Mouse (Mus musculus): ENCODE data around the gene Rpl13. TPM values are rescaled to one million over a fixed set of nuclear protein-coding genes. Genes with fewer than 3 reads are reported as not detected.
A peak's percentile ranks its signal among the peaks of the same experiment; 100 is the strongest.

Rpl13 gene
- polyA plus RNA-seq, 1 experiment from 2014 or later, result 632 TPM

DNA sequence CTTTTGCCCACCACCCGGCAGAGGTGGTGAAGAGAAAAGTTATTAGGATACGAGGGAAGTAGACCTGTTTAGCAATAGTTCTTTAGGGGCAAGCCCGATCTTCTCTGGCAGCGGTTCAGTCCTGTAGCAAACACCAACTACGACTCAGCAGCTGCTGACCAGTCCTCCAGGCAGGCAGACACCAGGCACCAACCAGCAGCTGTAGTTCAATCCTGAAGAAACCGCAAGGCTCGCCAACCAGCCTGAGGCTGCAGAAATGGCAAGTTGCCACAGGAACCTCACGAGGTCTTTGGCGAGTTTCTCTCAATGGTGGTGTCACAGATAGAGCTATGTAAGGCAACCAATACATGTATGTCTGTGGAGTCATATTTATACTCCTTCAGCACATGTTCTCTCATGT lies 10.7 kb downstream of the Rpl13 start:
- Histone ChIP-seq H3K4me2 (no peak overlapping the region), H3K4me3 (no peak overlapping the region), H3K9me3 (no peaks in the 10 kb centered on the region), H3K27me3 (peaks cover 24% of the 10 kb centered on the region), H3K4me1 (replicated peaks) (peaks cover 14% of the 10 kb centered on the region), H3K36me3 (no peaks in the 10 kb centered on the region), H3K27ac (replicated peaks) (no peak overlapping the region), H3K9ac (no peak overlapping the region)
- 73% methylated on average over 9 of the region's 9 CpGs for WGBS
- ATAC-seq (ENCODE audit: low FRiP score, low read depth), result no peak

DNA sequence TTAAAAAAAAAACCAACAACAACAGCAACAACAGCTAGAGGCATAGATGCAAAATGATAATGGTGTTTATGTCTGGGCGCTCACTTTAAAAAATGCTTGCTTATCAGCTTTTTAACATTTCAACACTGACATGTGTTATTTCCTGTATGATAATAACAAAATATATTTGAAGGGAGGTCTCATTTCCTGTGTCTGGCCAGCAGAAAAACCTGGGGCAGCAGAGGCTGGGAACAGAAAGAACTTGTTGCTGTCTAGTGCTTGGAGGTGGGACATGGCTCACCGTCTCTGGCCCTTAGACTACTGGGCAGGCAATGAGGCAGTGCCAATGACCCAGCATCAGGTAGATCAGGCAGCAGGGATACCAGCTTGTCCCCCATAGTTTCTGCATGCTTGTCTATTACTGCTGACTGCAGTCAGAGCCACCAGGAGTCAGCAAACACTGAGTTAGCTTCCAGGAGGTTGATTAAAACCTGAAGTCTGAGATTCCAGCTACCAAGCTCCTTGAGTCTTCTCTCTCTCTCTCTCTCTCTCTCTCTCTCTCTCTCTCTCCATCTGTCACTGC lies 11.8 kb downstream of the Rpl13 start:
- 70% methylated on average over 2 of the region's 2 CpGs for WGBS
- Histone ChIP-seq H3K27me3 (peaks cover 35% of the 10 kb centered on the region), H3K4me1 (replicated peaks) (peaks cover 16% of the 10 kb centered on the region), H3K9me3 (no peaks in the 10 kb centered on the region), H3K36me3 (no peaks in the 10 kb centered on the region), H3K4me3 (no peak overlapping the region), H3K27ac (replicated peaks) (no peak overlapping the region), H3K4me2 (no peak overlapping the region), H3K9ac (no peak overlapping the region)
- no peak for ATAC-seq (ENCODE audit: low FRiP score, low read depth)

DNA sequence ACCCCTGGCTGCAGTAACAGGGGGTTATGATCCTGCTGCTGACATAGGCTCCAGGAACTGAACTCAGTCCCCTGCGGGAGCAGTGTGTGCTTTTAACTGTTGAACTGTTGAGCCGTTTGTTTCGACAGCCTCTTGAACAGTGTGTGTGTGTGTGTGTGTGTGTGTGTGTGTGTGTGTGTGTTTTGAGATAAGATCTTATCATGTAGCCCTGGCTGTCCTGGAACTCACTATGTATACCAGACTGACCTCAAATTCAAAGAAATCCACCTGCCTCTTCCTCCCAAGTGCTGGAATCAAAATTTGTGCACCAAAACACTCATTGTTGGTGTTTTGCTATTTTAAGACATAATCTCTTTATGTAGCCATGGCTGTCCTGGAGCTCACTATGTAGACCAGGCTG lies 12.5 kb downstream of the Rpl13 start:
- WGBS, result 66% methylated on average over 3 of the region's 3 CpGs
- Histone ChIP-seq H3K9ac (no peak overlapping the region), H3K4me1 (replicated peaks) (peaks cover 16% of the 10 kb centered on the region), H3K4me2 (no peak overlapping the region), H3K27me3 (peaks cover 42% of the 10 kb centered on the region), H3K4me3 (no peak overlapping the region), H3K9me3 (no peaks in the 10 kb centered on the region), H3K36me3 (no peaks in the 10 kb centered on the region), H3K27ac (replicated peaks) (no peak overlapping the region)
- ATAC-seq (ENCODE audit: low FRiP score, low read depth), result no peak

DNA sequence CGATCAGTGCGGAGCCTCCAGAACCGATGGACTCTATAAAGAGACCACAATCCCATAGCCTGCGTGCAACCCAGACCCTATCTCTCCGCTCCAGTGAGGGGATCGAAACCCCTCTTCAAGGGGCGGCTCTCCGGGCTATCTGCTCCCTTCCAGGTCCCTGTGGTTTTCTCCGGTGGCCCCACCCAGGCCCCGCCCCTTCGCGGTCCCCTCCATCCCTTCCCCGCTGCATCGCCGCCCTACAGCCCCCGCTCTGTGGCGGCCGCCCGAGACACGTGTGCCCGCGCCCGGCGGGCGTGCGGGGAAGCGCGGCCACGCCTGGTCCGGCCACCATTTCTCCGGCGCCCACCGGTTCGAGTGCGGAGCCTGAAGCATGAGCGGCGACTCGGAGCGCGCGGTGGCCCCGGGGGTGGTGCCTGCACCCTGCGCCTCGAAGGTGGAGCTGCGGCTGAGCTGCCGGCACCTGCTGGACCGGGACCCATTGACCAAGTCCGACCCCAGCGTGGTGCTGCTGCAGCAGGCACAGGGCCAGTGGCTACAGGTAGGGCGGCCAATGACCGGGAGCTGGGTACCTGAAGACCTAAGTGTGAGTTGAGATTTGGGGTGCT lies 15.1 kb downstream of the Rpl13 start, which contains the start of gene Cpne7:
TSS of gene Cpne7 (plus strand) at position 248 of the 605 bp plus-strand sequence.
- Histone ChIP-seq H3K4me1 (replicated peaks) (peaks cover 16% of the 10 kb centered on the region), H3K4me3 (peak within 1 kb of the TSS; percentile 44), H3K9ac (peak within 1 kb of the TSS; percentile 44), H3K4me2 (peak within 1 kb of the TSS; percentile 88), H3K36me3 (no peaks in the 10 kb centered on the region), H3K27me3 (peaks cover 44% of the 10 kb centered on the region), H3K27ac (replicated peaks) (no peak within 1 kb of the TSS), H3K9me3 (no peaks in the 10 kb centered on the region)
- ATAC-seq (ENCODE audit: low FRiP score, low read depth), result peak; percentile 59; the same call in 1 of the 2 replicates
- WGBS, result under 1% methylated on average over 45 of the region's 51 CpGs

DNA sequence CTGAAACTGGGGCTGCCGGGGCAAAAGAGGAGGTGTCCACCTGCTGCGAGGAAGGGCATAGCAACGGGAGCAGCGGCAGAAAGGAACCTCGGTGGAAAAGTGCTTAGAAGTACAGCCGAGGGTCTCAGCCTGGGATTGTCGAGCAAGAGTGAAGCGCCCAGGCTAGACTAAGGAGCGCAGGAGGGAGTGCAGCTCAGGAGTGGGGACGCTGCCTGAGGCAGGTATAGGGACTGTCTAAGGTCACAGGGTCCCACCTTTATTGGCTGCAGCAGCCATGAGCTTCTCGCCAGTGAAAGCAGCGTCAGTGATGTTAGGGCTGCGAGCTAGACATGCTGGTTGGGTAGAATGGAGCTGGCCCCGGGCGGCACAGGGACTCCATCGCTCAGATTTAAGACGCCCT lies 15.6 kb downstream of the Rpl13 start:
- Histone ChIP-seq H3K4me2 (peak overlapping the region; percentile 88), H3K27me3 (peaks cover 44% of the 10 kb centered on the region), H3K36me3 (no peaks in the 10 kb centered on the region), H3K27ac (replicated peaks) (no peak overlapping the region), H3K4me3 (peak overlapping the region; percentile 44), H3K9ac (peak overlapping the region; percentile 44), H3K4me1 (replicated peaks) (peaks cover 16% of the 10 kb centered on the region), H3K9me3 (no peaks in the 10 kb centered on the region)
- ATAC-seq (ENCODE audit: low FRiP score, low read depth), result no peak
- WGBS, result 2% methylated on average over 17 of the region's 17 CpGs

DNA sequence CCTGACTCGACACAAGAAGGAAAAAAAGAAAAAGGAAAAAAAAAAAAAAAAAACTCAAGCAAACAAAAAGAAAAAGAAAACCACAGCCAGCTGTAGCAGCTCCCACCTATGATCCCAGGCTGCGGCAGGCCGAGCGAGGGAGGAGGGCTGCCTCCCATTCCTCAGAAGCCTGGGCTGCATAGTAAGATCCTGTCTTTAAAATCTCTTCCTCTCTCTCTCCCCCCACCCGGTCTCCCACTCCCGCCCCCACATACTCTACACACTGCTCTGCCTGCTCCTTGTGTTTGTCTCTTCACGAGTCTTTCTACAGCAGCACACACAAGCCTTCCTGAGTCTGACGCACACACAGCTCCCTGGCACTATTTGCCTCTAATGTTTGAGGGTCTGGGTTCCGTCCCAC lies 19.9 kb downstream of the Rpl13 start:
- Histone ChIP-seq H3K4me2 (no peak overlapping the region), H3K36me3 (no peaks in the 10 kb centered on the region), H3K4me3 (no peak overlapping the region), H3K27ac (replicated peaks) (no peak overlapping the region), H3K9me3 (no peaks in the 10 kb centered on the region), H3K4me1 (replicated peaks) (peaks cover 10% of the 10 kb centered on the region), H3K27me3 (peaks cover 35% of the 10 kb centered on the region), H3K9ac (no peak overlapping the region)
- ATAC-seq (ENCODE audit: low FRiP score, low read depth), result no peak
- 77% methylated on average over 9 of the region's 9 CpGs for WGBS

DNA sequence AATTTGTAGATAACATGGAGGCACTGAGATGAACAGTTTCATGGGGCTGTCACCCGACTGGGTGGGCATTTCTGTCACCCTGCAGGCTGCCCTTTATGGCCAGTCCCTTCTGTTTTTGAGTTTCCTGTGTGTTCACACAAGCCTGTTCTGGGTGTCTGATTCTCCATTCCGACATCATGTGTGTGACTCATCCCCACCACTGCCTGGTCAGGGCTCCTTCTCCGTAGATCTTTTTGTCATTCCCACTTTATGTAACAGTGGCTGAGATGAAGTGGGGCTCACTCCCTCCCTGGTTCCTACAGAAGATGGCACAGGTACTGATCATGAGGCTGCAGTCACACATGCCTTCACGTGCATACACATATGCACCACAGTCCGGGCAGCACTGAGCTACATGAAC lies 20.5 kb downstream of the Rpl13 start:
- no peak overlapping the region for H3K4me3 ChIP-seq
- H3K4me2 ChIP-seq, result no peak overlapping the region
- no peak for ATAC-seq (ENCODE audit: low FRiP score, low read depth)
- no peak overlapping the region for H3K9ac ChIP-seq
- peaks cover 29% of the 10 kb centered on the region for H3K27me3 ChIP-seq
- 86% methylated on average over 5 of the region's 5 CpGs for WGBS
- H3K36me3 ChIP-seq, result no peaks in the 10 kb centered on the region
- H3K9me3 ChIP-seq, result no peaks in the 10 kb centered on the region
- peaks cover 4% of the 10 kb centered on the region for H3K4me1 ChIP-seq (replicated peaks)
- no peak overlapping the region for H3K27ac ChIP-seq (replicated peaks)

DNA sequence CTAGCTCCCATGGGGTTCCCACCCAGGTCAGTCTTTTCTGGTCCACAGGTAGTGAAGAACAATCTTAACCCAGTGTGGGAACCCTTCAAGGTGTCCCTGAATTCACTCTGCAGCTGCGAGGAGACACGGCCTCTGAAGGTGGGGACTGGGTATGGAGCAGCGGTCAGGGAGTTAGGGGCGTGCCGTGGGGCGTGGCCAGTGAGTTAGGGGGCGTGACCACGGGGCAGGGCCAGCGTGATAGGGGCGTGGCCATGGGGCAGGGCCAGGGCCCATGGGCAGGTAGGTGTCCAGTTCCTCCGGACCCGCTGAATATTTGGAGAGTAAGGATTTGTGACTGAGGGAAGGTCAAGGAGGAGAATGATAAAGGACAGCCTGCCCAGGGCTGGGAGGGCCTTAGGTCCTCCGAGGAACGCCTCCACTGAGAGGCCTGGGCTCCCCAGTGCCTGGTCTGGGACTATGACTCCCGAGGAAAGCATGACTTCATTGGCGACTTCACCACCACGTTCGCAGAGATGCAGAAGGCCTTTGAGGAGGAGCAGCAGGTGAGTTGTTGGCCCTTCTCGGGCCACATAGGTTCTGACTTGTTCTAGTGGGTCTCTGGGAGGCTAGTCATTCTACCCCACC lies 24.2 kb downstream of the Rpl13 start:
- H3K4me3 ChIP-seq, result no peak overlapping the region
- H3K9me3 ChIP-seq, result no peaks in the 10 kb centered on the region
- peaks cover 7% of the 10 kb centered on the region for H3K27me3 ChIP-seq
- no peaks in the 10 kb centered on the region for H3K36me3 ChIP-seq
- WGBS, result 6% methylated on average over 19 of the region's 19 CpGs
- H3K4me1 ChIP-seq (replicated peaks), result no peaks in the 10 kb centered on the region
- ATAC-seq (ENCODE audit: low FRiP score, low read depth), result peak; percentile 27; the same call in 1 of the 2 replicates
- no peak overlapping the region for H3K4me2 ChIP-seq
- no peak overlapping the region for H3K27ac ChIP-seq (replicated peaks)
- H3K9ac ChIP-seq, result no peak overlapping the region

DNA sequence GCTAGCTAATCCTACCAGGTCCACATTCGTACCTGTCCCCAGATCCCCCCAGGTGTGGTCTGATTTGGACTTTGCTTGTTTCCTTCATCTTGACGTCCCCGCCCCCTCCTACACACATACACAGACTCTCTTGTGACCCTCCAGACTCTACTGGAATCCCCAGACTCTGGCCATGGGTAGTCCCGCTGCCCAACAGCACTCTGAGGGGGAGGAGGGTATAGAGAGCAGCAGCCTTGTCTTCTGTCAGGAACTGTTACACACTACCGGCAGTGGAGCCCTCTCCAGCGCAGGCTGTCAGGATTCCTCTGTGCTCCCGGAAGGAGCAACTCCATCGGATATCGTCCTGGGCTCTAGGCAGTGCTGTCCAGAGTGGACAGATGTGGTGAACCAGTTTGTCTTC lies 28.9 kb downstream of the Rpl13 start:
- Histone ChIP-seq H3K27ac (replicated peaks) (no peak overlapping the region), H3K9ac (no peak overlapping the region), H3K4me1 (replicated peaks) (peaks cover 18% of the 10 kb centered on the region), H3K36me3 (no peaks in the 10 kb centered on the region), H3K27me3 (peaks cover 7% of the 10 kb centered on the region), H3K4me3 (no peak overlapping the region), H3K4me2 (no peak overlapping the region), H3K9me3 (no peaks in the 10 kb centered on the region)
- no peak for ATAC-seq (ENCODE audit: low FRiP score, low read depth)
- 76% methylated on average over 9 of the region's 9 CpGs for WGBS

DNA sequence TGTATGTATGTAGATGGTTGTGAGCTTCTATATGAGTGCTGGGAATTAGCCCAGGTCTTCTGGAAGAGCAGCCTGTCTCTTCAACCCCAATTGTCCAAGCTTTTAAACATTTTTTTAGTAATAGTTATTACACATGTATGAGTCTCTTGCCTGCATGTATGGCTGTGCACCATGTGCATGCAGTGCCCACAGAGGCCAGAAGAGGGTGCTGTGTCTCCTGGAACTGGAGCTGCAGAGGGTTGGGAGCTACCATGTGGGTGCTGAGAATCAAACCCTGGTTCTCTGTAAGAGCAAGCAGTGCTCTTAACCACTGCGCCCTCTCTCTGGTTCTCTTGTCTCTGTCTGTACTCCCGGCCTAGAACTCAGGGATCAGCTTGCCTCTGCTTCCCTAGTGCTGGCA lies 30.8 kb downstream of the Rpl13 start:
- ATAC-seq (ENCODE audit: low FRiP score, low read depth), result no peak
- WGBS, result 95% methylated on average over 2 of the region's 2 CpGs
- H3K9me3 ChIP-seq, result no peaks in the 10 kb centered on the region
- H3K4me3 ChIP-seq, result no peak overlapping the region
- H3K4me1 ChIP-seq (replicated peaks), result peaks cover 25% of the 10 kb centered on the region
- no peaks in the 10 kb centered on the region for H3K36me3 ChIP-seq
- no peaks in the 10 kb centered on the region for H3K27me3 ChIP-seq
- no peak overlapping the region for H3K9ac ChIP-seq
- no peak overlapping the region for H3K27ac ChIP-seq (replicated peaks)
- no peak overlapping the region for H3K4me2 ChIP-seq

DNA sequence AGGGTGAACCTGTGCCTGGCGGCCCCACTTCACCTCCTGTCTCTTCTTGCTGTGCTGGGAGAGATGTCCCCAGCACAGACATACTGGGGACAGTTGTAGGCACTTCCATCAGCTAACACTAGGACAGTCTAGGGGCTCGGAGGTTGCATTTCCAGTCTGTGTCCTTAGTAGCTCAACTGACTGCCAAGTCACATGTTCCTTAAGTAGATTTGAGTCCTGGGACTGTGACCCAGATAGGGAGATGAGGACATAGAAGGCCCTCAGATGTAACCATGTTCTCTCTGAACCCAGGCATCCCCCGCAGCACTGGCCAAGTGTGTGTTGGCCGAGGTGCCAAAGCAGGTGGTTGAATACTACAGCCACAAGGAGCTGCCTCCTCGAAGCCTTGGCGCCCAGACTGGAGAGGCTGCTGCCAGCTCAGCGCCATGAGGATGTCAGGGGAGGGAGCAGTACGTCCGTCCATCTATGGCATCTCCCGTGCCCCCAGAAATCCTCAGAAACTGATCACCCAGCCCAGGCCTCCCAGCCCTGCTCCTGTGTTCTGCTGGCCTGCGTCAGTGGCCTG lies 32.1 kb downstream of the Rpl13 start:
- ATAC-seq (ENCODE audit: low FRiP score, low read depth), result no peak
- Histone ChIP-seq H3K4me2 (no peak overlapping the region), H3K4me3 (no peak overlapping the region), H3K27me3 (no peaks in the 10 kb centered on the region), H3K36me3 (no peaks in the 10 kb centered on the region), H3K27ac (replicated peaks) (no peak overlapping the region), H3K9me3 (no peaks in the 10 kb centered on the region), H3K9ac (no peak overlapping the region), H3K4me1 (replicated peaks) (peaks cover 30% of the 10 kb centered on the region)
- WGBS, result 77% methylated on average over 11 of the region's 11 CpGs

DNA sequence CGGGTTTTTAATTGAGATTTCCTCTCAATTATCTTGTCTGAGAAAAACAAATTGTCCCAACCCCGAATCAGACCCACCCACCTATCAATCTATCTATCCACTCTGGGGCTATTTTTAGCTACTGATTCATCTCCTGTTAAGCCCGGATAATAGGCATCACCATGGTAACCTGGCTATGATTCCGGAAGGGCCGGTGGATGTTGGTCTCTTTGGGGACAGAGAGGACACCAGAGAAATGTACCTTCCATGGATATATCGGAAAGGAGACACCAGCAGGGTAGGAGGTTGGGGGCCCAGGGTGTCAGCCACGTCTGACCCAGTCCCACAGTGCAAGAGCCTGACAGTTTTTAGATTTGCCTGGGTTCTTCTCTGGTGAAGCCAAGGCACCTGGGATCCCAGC lies 33.3 kb downstream of the Rpl13 start:
- Histone ChIP-seq H3K4me2 (peak overlapping the region; percentile 34), H3K27ac (replicated peaks) (peak overlapping the region; percentile 73), H3K9ac (no peak overlapping the region), H3K27me3 (no peaks in the 10 kb centered on the region), H3K36me3 (no peaks in the 10 kb centered on the region), H3K9me3 (no peaks in the 10 kb centered on the region), H3K4me1 (replicated peaks) (peaks cover 30% of the 10 kb centered on the region), H3K4me3 (no peak overlapping the region)
- whole genome bisulfite sequencing, result 9% methylated on average over 7 of the region's 7 CpGs
- ATAC-seq (ENCODE audit: low FRiP score, low read depth), result peak; percentile 53; the same call in 1 of the 2 replicates

All from hindbrain, embryonic 15.5 days (tissue).